Mouse (Mus musculus): ENCODE measurements around the gene Creb3l4.

Creb3l4 gene

DNA sequence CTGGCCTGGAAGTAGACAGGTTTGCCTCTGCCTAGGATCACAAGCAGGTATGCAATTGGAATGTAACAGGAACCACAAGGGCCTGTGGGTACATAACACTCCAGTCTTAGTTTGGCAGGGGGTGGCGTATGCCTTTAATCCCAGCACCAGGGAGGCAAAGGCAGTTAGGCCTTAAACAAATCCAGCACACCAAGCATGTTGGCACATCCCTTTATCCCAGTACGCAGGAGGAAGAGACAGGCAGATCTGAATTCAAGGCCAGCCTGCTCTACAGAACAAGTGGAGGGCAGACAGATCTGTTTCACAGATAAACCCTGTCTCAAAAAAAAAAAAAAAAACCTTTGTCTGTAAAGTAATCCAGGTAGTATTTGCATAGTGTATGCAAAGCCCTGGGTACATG is 34.6 kb downstream of the Creb3l4 start:
- in situ Hi-C loops (cut with MboI; ENCODE audit: unreplicated experiment in 2 of 2), result loop anchor here (10.0 to 25.0 kb wide), 2 partner anchors 254 to 404 kb away; partner anchors contain the start of genes Gm42674 (in 1 of the 2), S100a4 (in 1 of the 2), S100a5 (in 1 of the 2) and S100a6 (in 1 of the 2)

DNA sequence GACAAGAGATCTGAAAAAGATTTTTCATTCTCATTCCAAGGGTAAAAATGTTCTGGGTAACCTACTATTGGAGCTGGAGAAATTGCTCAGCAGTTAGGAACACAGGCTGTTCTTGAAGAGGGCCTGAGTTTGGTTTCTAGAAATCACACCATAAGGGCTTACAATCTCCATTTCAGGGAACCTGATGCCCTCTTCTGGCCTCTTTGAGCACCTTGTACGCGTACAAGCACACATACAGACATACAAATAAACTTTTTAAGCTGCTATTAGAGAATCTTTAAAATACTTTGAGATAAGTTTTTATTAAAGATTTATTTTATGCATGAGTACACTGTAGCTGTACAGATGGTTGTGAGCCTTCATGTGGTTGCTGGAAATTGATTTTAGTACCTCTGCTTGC is 38.7 kb downstream of the Creb3l4 start:
- in situ Hi-C loops (cut with MboI; ENCODE audit: unreplicated experiment in 2 of 2), result loop anchor here (10.0 to 25.0 kb wide), 2 partner anchors 250 to 408 kb away; partner anchors contain the start of genes Gm42674 (in 1 of the 2), S100a4 (in 1 of the 2), S100a5 (in 1 of the 2) and S100a6 (in 1 of the 2)

GRCm38 (mm10) chr3:90203619-90204018 is 39.7 kb downstream of the Creb3l4 start:
- in situ Hi-C loops (cut with MboI; ENCODE audit: unreplicated experiment in 2 of 2), result loop anchor here (10.0 to 25.0 kb wide), 2 partner anchors 249 to 409 kb away; partner anchors contain the start of genes Gm42674 (in 1 of the 2), S100a4 (in 1 of the 2), S100a5 (in 1 of the 2) and S100a6 (in 1 of the 2)

DNA sequence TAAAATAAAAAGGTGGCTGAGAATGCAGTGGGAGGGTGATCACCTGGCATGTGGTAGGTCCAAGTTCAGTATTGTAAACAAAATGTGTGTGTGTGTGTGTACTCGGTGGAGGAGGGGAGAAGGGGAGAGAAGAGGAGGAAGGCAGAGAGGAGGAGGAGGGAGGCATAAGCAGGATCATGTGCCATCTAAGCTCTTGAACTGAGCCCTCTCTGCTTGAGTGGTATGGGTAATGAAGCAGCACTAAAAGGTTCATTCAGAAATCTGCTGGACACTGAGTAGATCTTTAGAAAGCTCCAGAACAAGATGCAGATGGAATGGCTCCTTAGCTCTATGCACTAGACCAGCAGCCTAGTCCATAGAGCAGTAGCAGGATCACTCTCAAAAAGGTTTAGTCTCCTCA is 40.4 kb downstream of the Creb3l4 start:
- in situ Hi-C loops (cut with MboI; ENCODE audit: unreplicated experiment in 2 of 2), result loop anchor here (10.0 to 25.0 kb wide), 2 partner anchors 248 to 409 kb away; partner anchors contain the start of genes Gm42674 (in 1 of the 2), S100a4 (in 1 of the 2), S100a5 (in 1 of the 2) and S100a6 (in 1 of the 2)

GRCm38 (mm10) chr3:90197548-90197947 is 45.8 kb downstream of the Creb3l4 start:
- in situ Hi-C loops (cut with MboI; ENCODE audit: unreplicated experiment in 2 of 2), result loop anchor here in 1 of 2 experiments (10.0 kb wide), 1 partner anchor 93 kb away; the partner anchor contains the start of gene Nup210l

DNA sequence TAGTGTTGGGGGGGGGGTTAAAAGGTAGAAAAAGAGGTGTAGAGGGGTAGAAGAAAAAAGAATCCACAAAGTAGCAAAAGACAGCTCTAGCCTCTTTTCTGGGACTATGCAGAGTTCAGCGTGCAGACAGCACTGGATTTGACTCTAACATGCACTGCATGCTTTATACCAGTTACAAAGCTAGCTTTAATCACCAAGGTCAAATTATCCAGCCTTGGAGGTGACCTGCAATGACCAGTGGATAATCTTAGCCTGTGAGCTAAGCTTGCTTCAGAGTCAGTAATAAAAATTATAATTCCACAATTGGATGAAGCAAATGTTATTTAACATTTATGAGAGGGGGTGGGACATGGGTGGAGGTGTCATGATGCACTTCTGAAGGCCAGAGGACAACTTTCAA is 47.7 kb downstream of the Creb3l4 start:
- in situ Hi-C loops (cut with MboI; ENCODE audit: unreplicated experiment in 2 of 2), result loop anchor here in 1 of 2 experiments (10.0 kb wide), 1 partner anchor 91 kb away; the partner anchor contains the start of gene Nup210l

DNA sequence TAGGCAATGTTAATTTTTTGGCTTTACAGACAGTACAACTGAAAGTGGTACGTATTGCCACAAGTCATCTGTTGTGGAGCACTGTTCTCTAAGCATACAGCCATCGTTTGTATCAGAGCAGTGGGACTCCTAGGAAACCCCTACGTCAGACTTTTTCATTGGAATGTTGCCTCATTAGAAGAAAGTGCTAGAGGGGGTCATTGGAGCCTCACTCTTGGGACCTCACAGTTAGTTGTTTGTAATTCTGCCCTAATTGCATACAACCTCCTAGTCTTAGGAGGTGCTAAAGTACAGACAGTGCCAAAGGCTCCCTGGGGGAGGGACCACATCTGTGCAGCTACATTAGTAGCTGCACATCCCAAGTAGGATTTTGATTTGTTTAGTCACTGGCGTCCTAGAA is 48.6 kb downstream of the Creb3l4 start:
- in situ Hi-C loops (cut with MboI; ENCODE audit: unreplicated experiment in 2 of 2), result loop anchor here in 1 of 2 experiments (10.0 kb wide), 1 partner anchor 90 kb away; the partner anchor contains the start of gene Nup210l

DNA sequence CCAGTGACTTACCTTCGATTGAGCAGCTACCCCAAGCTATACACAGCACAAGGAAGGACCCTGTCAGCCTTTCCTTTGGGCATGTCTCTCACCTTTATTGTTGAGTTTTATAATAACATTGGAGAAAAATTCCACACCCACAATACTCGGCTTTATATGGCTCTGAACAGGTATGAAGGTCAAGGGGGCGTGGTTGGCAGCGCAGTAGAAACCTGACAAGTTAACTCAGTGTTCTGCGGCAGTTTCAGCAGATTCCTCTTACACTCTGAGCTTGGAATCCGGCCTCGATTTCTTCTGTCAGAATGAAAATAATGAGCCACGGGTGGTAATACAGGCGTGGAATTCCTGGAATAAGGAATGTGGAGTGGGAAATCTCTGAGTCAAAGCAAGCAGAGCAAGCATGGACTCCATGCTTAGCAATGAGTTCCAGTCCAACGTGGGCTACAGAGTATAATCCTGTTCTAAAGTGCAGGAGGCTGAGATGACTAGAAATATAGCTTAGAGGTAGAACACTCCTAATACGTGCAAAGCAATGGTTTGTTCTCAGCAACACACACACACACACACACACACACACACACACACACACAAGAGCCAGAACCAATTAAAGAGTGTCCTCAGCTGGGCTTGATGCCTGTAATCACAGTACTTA is 52.3 kb downstream of the Creb3l4 start:
- in situ Hi-C loops (cut with MboI; ENCODE audit: unreplicated experiment in 2 of 2), result loop anchor here in 1 of 2 experiments (10.0 kb wide), 1 partner anchor 86 kb away; the partner anchor contains the start of gene Nup210l

All from v-Abl transformed pro-B cells (cell line).